Mouse (Mus musculus) B cell, adult 2 months (primary cell): ENCODE data around the gene Pgpep1.

ENCODE experiments used
- DNase-seq, 2 experiments: peaks; one replicate each; pipeline ENCODE4 v3.0.0; 2022

Gene Pgpep1

GRCm38 (mm10) chr8:70658897-70659603 lies 1.1 kb downstream of the Pgpep1 start:
- no peak for DNase-seq

DNA sequence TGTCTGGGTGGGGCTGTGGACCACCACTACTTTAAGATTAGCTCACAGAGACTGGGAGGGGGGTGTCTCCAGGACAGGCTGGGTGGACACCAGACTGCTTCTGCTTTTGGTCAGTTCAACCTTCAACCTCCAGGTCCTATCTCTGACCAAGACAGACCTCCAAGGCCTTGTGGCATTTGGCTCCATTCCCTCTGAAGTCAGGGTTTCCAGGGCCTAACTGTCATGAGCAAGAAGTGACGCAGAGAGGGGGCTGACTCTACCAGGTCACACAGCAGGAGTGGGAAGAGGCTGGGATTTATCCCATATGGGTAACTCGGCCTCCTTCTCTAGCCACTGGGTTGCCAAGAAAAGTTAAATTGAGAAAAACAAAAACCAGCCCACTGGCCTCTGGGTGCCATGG lies 2.4 kb downstream of the Pgpep1 start:
- no peak for DNase-seq

- DNase-seq, result no peak
Observed at GRCm38 (mm10) chr8:70657214-70657613, 3.0 kb downstream of the Pgpep1 start.

GRCm38 (mm10) chr8:70656193-70656790 lies 3.9 kb downstream of the Pgpep1 start:
- DNase-seq, result no peak

- DNase-seq, result no peak
Observed at GRCm38 (mm10) chr8:70655469-70655868, 4.7 kb downstream of the Pgpep1 start.

DNA sequence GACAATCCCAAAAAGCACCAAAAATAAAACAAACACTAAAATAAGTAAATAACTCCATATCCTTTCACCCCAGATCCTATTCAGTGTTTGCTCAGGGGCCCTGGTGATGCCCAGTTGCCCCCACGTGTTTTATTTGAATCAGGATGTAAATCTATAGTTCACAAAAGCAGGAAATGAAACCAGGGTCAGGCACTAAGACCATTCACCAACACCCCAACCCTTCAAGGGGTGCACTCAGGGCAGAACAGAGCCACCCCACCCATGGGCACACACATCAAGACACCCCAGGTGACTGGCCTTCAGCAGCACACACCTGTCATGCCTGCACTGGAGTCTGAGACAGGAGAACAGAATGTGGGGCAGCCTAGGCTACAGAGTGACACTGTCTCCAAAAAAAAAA lies 6.1 kb downstream of the Pgpep1 start:
- DNase-seq, result peak; percentile 70 to 71

- peak; percentile 87 to 88 for DNase-seq
Observed at GRCm38 (mm10) chr8:70653226-70653625, 7.0 kb downstream of the Pgpep1 start.

DNA sequence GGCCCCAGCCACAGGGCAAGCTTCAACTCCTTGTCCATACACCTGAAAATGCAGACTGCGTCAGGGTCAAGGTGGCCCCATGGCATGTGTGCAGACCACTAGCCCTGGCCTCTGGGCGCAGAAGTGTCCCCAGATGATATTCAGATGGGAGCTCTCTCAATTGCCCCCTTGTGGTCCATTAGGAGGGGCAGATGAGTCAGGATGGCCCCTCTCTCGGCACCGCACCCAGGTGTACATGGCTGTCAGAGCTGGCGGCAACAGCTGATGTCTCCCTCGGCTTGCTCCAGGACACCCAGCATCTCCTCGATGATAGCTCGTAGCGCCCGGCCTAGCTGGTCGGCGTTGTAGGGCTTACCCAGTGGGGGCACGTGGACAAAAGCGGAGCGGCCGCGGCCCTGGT lies 9.8 kb downstream of the Pgpep1 start:
- DNase-seq, result no peak

- DNase-seq, result no peak
Observed at GRCm38 (mm10) chr8:70649324-70649723, 10.9 kb downstream of the Pgpep1 start.

- DNase-seq, result no peak
Observed at GRCm38 (mm10) chr8:70648921-70649320, 11.3 kb downstream of the Pgpep1 start.

- DNase-seq, result no peak
Observed at GRCm38 (mm10) chr8:70648164-70648442, 12.1 kb downstream of the Pgpep1 start.

- no peak for DNase-seq
Observed at GRCm38 (mm10) chr8:70647343-70648163, 12.6 kb downstream of the Pgpep1 start.

GRCm38 (mm10) chr8:70646775-70647174 lies 13.4 kb downstream of the Pgpep1 start:
- DNase-seq, result no peak

DNA sequence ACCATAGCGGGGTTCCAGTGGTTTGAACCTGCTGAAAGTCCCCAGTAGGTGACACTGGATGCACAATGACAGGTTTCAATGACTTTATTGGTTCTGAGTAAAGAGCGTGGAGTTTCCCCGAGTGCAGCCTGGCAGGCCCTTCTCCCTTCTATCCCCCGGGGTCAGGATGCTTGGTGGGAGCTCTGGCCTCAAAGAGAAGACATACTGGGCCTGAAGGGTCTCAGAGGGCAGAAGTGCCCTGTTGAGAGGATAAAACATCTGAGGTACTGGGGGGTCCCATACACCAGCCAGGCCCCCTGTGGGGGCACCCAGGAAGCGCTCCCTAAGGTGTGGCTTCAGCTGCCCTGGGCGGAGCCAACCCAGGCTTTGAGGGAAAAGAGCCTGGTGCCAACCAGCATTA lies 13.8 kb downstream of the Pgpep1 start:
- DNase-seq, result no peak

DNA sequence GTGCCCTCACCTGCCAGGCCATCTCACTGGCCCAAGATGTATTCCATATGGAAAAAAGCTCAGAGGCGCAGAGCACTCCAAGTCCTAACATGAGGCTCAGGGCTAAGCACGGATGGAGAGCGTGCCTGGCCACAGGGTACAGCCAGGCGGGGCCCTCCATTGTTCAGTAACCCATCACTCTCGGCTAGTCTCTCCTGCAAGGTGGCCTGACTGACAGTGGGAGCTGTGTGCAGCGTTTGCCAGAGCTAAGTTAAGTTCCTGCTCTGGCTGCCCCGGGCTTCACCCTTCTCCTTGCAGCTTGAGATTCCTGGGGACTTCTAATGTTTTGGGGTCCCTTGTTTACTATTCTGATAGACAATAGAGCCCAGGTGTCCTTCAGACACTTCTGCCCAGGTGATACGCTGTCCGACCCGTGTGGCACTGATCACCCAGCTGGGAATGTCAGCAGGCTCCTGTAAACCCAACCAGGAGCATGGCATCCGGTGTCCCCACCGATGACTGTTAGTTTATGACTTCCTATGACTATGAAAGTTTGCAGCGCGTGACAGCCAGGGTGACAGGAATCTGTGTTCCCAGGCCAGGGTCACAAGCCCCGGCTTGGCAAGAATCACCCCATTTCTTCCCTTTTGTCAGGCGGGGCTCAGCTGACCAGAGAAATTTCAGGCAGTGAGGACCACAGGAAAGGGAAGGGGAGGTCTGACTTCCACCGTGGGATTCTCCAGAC lies 14.5 kb downstream of the Pgpep1 start:
- no peak for DNase-seq

DNA sequence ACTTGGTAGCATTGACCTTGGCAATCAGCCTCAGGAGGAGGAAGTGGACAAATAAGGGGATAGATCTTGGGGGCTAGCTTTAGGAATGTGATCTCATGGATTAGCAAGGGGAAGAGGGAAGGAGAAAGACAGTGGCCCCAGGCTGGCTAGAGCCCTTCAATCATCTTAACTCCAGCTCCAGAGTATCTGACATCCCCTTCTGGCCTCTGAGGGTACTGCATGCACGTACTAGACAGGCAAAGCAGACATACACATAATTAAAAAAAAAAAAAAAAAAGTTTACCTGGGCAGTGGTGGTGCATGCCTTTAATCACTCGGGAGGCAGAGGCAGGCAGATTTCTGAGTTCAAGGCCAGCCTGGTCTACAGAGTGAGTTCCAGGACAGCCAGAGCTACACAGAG lies 16.1 kb downstream of the Pgpep1 start:
- peak; percentile 62 to 65 for DNase-seq

DNA sequence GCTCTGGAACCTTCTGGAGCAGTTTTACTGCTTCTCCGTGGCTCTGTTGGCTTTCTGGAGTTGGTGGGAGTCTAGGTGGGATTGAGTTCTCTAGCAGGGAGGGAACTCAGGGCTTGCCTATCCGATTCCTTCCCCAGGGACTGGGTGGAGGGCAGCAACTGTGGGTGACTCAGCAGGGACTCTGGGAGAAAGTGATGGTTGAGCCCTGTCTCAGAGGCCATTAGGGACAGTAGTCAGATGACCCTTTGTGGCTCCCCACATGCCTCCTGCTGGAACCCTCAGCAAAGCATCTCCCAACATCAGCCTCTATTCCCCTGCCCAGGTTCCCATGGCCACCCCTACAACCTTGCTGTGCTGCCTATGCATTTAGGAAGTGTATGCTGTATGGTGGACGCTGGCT lies 17.2 kb downstream of the Pgpep1 start:
- DNase-seq, result no peak

- no peak for DNase-seq
Observed at GRCm38 (mm10) chr8:70638752-70639151, 21.4 kb downstream of the Pgpep1 start.

DNA sequence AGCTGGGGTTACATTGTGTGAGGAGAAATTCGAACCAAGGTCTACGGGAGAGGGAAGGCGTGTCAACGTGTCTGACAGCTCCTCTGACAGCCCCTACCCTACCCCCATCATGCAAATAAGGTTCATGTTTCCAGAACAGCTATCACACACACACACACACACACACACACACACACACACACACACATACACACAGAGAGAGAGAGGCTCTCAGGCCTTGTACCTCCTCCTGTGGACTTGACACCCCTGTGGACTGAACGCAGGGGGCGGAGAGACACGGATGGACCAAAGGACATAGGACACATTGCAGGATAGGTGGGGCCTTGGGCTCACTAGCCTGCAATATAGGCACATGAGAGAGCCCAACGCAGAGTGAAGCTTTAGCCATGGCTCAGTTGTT lies 23.4 kb downstream of the Pgpep1 start:
- DNase-seq, result peak; percentile 35 to 36

GRCm38 (mm10) chr8:70635527-70635926 lies 24.7 kb downstream of the Pgpep1 start:
- DNase-seq, result peak; percentile 57 to 61

- DNase-seq, result no peak
Observed at GRCm38 (mm10) chr8:70634066-70634465, 26.1 kb downstream of the Pgpep1 start.

DNA sequence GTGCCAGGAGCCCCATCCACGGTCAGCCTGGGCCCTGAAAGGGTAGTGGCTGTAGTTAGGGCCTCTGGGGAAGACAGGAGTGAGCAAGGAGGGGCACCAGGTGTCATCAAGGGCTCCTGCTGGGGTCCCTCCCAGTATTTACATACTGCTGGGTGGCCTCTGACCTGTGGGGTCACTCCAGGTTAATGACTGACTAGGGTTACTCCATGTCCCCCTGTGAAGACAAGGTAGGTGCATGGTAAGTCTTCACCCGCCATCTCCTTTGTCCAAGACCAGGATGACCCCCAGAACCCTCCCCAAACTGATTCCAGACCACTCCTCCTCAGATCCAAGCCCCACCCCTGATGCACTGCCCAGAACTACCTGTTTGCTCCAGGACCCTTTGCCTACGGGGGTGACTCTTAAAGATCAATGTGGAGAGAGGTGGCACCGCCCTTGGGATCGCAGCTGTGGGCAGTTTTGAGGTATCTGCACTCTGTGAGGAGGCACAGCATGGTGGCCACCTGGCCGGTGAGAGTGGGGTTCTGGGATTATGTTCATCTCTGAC lies 27.8 kb downstream of the Pgpep1 start, which contains the start of gene Gdf15:
Gdf15 (minus strand) TSS at position 111 of the 547 bp plus-strand sequence.
- DNase-seq, result no peak

- no peak for DNase-seq
Observed at GRCm38 (mm10) chr8:70631436-70631835, 28.8 kb downstream of the Pgpep1 start.
